Comparison of ENCODE assay signal across 27 mouse cellular contexts in genomic region chr16:26284713-26285112, GRCm38 (mm10).
"Had no signal": no experiment of that assay in that cellular context is flagged by ENCODE, and none has a peak within 500 bp of the region (broad histone marks: within the 10 kb centered on the region; RNA-seq: fewer than 3 reads in every experiment).

No protein-coding gene starts in this region.

- H3K36me3 ChIP-seq: heart, embryonic 13.5 days; heart, embryonic 15.5 days; hindbrain, embryonic 13.5 days; hindbrain, embryonic 15.5 days; kidney, embryonic 15.5 days; limb, embryonic 13.5 days; limb, embryonic 15.5 days had no signal

- H3K9ac ChIP-seq: heart, embryonic 13.5 days; heart, embryonic 15.5 days; hindbrain, embryonic 13.5 days; hindbrain, embryonic 15.5 days; kidney, embryonic 15.5 days; limb, embryonic 13.5 days; limb, embryonic 15.5 days had no signal

- H3K4me2 ChIP-seq: heart, embryonic 11.5 days; heart, embryonic 13.5 days; heart, embryonic 15.5 days; hindbrain, embryonic 13.5 days; hindbrain, embryonic 15.5 days; kidney, embryonic 15.5 days; limb, embryonic 13.5 days; limb, embryonic 15.5 days; liver, embryonic 11.5 days had no signal

- H3K4me3 ChIP-seq: gastrocnemius, adult 2 months; heart, adult 2 months; heart, embryonic 13.5 days; heart, embryonic 15.5 days; hindbrain, embryonic 13.5 days; hindbrain, embryonic 15.5 days; kidney, embryonic 15.5 days; limb, embryonic 13.5 days; limb, embryonic 15.5 days had no signal

- H3K27me3 ChIP-seq: heart, embryonic 13.5 days; heart, embryonic 15.5 days; hindbrain, embryonic 13.5 days; hindbrain, embryonic 15.5 days; kidney, embryonic 15.5 days; limb, embryonic 13.5 days; limb, embryonic 15.5 days had no signal

- ATAC-seq: hindbrain, postnatal 0 days; intestine, embryonic 16.5 days had no signal

- H3K9me3 ChIP-seq: heart, embryonic 13.5 days; heart, embryonic 15.5 days; hindbrain, embryonic 13.5 days; hindbrain, embryonic 15.5 days; kidney, embryonic 15.5 days; limb, embryonic 13.5 days; limb, embryonic 15.5 days had no signal

- H3K27ac ChIP-seq: gastrocnemius, adult 2 months; heart, adult 2 months; heart, embryonic 13.5 days; heart, embryonic 15.5 days; hindbrain, embryonic 13.5 days; hindbrain, embryonic 15.5 days; hindbrain, postnatal 0 days; kidney, embryonic 15.5 days; kidney, postnatal 0 days; limb, embryonic 13.5 days; limb, embryonic 15.5 days had no signal

- DNase-seq: gastrocnemius, adult 2 months; gastrocnemius, postnatal 10 days; gastrocnemius, postnatal 25 days; heart, adult 11 months; heart, adult 2 months; heart, postnatal 14 days; heart, postnatal 36 days; kidney, adult 11 months; kidney, adult 2 months; kidney, adult 9 months; kidney, postnatal 14 days; kidney, postnatal 36 days; layer of hippocampus, adult 9-11 months; layer of hippocampus, postnatal 36 days; left cerebral cortex, postnatal 4 days had no signal

- H3K4me1 ChIP-seq: heart, embryonic 13.5 days; heart, embryonic 15.5 days; hindbrain, embryonic 13.5 days; hindbrain, embryonic 15.5 days; kidney, embryonic 15.5 days; limb, embryonic 13.5 days; limb, embryonic 15.5 days had no signal
